Mouse (Mus musculus): ENCODE measurements around the gene Arpc2.
A peak's percentile ranks its signal among the peaks of the same experiment; 100 is the strongest.

GRCm38 (mm10) chr1:74205881-74206280 is 30.0 kb upstream of the Arpc2 start:
- no peak for TF ChIP-seq GABPA (IDR thresholded peaks at IDR 0.05; ENCODE audit: insufficient replicate concordance, low read depth, low read length)
- TF ChIP-seq MAFK (IDR thresholded peaks at IDR 0.05; ENCODE audit: insufficient replicate concordance, low read length): no peak
- no peak for TF ChIP-seq POLR2A (IDR thresholded peaks at IDR 0.05; ENCODE audit: low read depth, low read length)
- peak; percentile 80 to 90 for TF ChIP-seq CTCF (conservative IDR thresholded peaks at IDR 0.05 in 1 of 2, IDR thresholded peaks at IDR 0.05 in 1 of 2; ENCODE audit: low read depth in 2 of 2, low read length in 2 of 2)
- no peak for TF ChIP-seq MAX (IDR thresholded peaks at IDR 0.05; ENCODE audit: low read length)
- no peak for TF ChIP-seq POLR2AphosphoS2 (IDR thresholded peaks at IDR 0.05; ENCODE audit: low read depth, low read length)
- TF ChIP-seq TBP (conservative IDR thresholded peaks at IDR 0.05; ENCODE audit: low read depth, low read length): no peak
- TF ChIP-seq USF1 (IDR thresholded peaks at IDR 0.05; ENCODE audit: low read depth, low read length): no peak
- no peak for TF ChIP-seq NELFE (IDR thresholded peaks at IDR 0.05; ENCODE audit: low read depth, low read length)
- no peak for TF ChIP-seq ETS1 (conservative IDR thresholded peaks at IDR 0.05; ENCODE audit: low read depth, low read length)
- no peak for TF ChIP-seq HCFC1 (IDR thresholded peaks at IDR 0.05; ENCODE audit: low read depth, low read length)
